Mouse (Mus musculus) stomach, postnatal 0 days (tissue): ENCODE results near the gene Fcho2.

ENCODE experiments used
- CTCF ChIP-seq: IDR thresholded peaks from 2 replicates; pipeline ENCODE4 v1.5.1; 2016; ENCODE audit warnings: antibody characterized with exemption, low read depth, mild to moderate bottlenecking, moderate library complexity
- EP300 ChIP-seq: optimal IDR thresholded peaks from 2 replicates; pipeline ENCODE3; 2016; ENCODE audit warnings: antibody characterized with exemption

- TF ChIP-seq CTCF = no peak
- TF ChIP-seq EP300 = no peak
Measured at GRCm38 (mm10) chr13:98716176-98716575, 99.1 kb downstream of the Fcho2 start.
